Mouse (Mus musculus): ENCODE measurements around the gene Tssk1. TPM values are rescaled to one million over a fixed set of nuclear protein-coding genes. Genes with fewer than 3 reads are reported as not detected.

The Tssk1 gene
- total RNA-seq, 2 experiments from 2014 or later, result 0.14 TPM; not detected in 1

DNA sequence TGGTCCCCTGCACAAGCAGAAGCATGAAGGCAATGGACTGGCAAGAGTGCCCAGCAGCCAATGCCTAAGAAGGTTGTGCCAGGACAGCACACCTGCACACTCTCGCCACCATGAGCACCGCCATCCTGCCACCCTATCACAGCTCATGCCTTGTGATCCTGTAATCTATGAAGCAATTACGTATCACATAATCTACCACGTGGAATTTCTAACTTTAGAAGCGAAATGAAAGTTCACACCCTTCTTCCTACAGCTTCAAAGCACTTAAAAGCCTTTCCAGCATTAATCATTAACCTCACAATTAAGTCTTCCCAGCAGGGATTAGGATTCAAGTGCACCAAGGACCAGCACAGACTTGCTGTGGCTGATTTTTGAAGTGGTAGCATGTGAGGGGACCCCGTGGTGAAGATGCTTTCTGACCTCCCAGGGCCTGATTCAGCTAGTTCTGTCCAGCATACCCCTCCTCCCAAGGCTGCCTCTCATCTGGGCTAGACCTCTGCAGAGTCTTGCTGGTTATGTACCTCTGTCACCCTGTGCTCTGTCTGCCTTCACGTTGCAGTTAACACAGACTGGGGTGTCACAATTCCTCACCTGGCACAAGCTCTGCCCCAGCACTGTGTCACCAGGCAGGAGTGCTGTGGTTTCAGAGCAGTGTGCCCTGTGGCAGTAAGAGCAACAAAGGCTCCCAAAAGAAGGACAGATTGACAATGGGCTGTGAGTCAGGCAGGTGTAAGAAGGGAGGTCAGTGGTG lies 51.2 kb downstream of the Tssk1 start:
- no peak for DNase-seq

Other genes starting within 250 kb of the Tssk1 start
- gene Ccdc74a, start 247.8 kb upstream of the Tssk1 start, total RNA-seq (2021), result 1 to 10 TPM; 2.2 to 2.5 TPM
- gene Med15, start 161.3 kb upstream of the Tssk1 start, total RNA-seq (2021), result 10 to 100 TPM; 24.5 to 34.9 TPM
- gene Klhl22, start 134.6 kb upstream of the Tssk1 start, total RNA-seq (2021), result 10 to 100 TPM; 22.5 to 28.3 TPM
- 10 to 100 TPM; 17.3 to 25.4 TPM for gene Scarf2, start 96.9 kb upstream of the Tssk1 start, total RNA-seq (2021)
- gene B830017H08Rik, start 61.1 kb upstream of the Tssk1 start, total RNA-seq (2021), result not detected
- gene Car15, start 55.9 kb upstream of the Tssk1 start, total RNA-seq (2021), result 1 to 10 TPM; 1.0 to 2.1 TPM
- under 1 TPM; 0.09 to 0.14 TPM for gene Gm20518, start 2.6 kb upstream of the Tssk1 start, total RNA-seq (2021)
- 10 to 100 TPM; 36.7 to 40.4 TPM for gene Dgcr2, start 4.3 kb downstream of the Tssk1 start, total RNA-seq (2021)
- gene Tssk2, start 4.4 kb downstream of the Tssk1 start, total RNA-seq (2021), result not detected
- 10 to 100 TPM; 11.0 to 13.8 TPM for gene Ess2, start 17.1 kb downstream of the Tssk1 start, total RNA-seq (2021)
- not detected for gene Gsc2, start 20.8 kb downstream of the Tssk1 start, total RNA-seq (2021)
- gene Slc25a1, start 34.0 kb downstream of the Tssk1 start, total RNA-seq (2021), result 10 to 100 TPM in 1 of 2 experiments, 1 to 10 TPM in 1; 9.9 to 11.5 TPM
- under 1 TPM in 1 of 2 experiments, not detected in 1; 0.41 TPM for gene Vpreb2, start 86.2 kb downstream of the Tssk1 start, total RNA-seq (2021)
- gene Dgcr6, start 158.6 kb downstream of the Tssk1 start, total RNA-seq (2021), result 10 to 100 TPM; 25.8 to 28.8 TPM
- gene Prodh, start 196.0 kb downstream of the Tssk1 start, total RNA-seq (2021), result 1 to 10 TPM; 2.6 to 3.8 TPM
- under 1 TPM; 0.38 to 0.52 TPM for gene Rtn4r, start 233.4 kb downstream of the Tssk1 start, total RNA-seq (2021)

All from gastrocnemius, postnatal 10 days (tissue).